Mouse (Mus musculus) ES-Bruce4 (cell line): Measurements from ENCODE around the gene Arl15. TPM values are rescaled to one million over a fixed set of nuclear protein-coding genes. Genes with fewer than 3 reads are reported as not detected.
"Not testable (repeated sequence)": the region's sequence is repeated elsewhere in the genome, so short reads cannot be mapped to it uniquely, and the experiment has no call there.

Experiments used
- H3K27ac ChIP-seq: 2 replicates; pipeline ENCODE4 v1.5.1; 2012; ENCODE audit warnings: low read length, inconsistent platforms; ENCODE audit not compliant: insufficient read depth
- H3K27me3 ChIP-seq: 2 replicates; pipeline ENCODE4 v1.6.1; 2012; ENCODE audit warnings: mild to moderate bottlenecking, low read length, inconsistent platforms; ENCODE audit not compliant: control insufficient read depth, poor library complexity, insufficient read depth, severe bottlenecking
- H3K36me3 ChIP-seq: 2 replicates; pipeline ENCODE4 v1.6.1; 2012; ENCODE audit warnings: inconsistent platforms, mild to moderate bottlenecking, low read length, moderate library complexity; ENCODE audit not compliant: control insufficient read depth, poor library complexity, insufficient read depth, severe bottlenecking
- H3K4me1 ChIP-seq: one replicate; pipeline ENCODE4 v1.8.1; 2011; ENCODE audit warnings: low read length; ENCODE audit not compliant: control insufficient read depth, insufficient read depth
- H3K4me3 ChIP-seq: 2 replicates; pipeline ENCODE4 v1.5.1; 2011; ENCODE audit warnings: low read depth, mild to moderate bottlenecking, low read length
- H3K9ac ChIP-seq: 2 replicates; pipeline ENCODE4 v1.6.1; 2012; ENCODE audit warnings: low read depth, mild to moderate bottlenecking, inconsistent platforms; ENCODE audit not compliant: poor library complexity, severe bottlenecking
- H3K9me3 ChIP-seq: replicated peaks from 2 replicates; pipeline ENCODE4 v1.6.1; 2012; ENCODE audit warnings: mild to moderate bottlenecking, low read length, inconsistent platforms; ENCODE audit not compliant: control insufficient read depth, poor library complexity, insufficient read depth, severe bottlenecking
- CTCF ChIP-seq: IDR thresholded peaks from one replicate; pipeline ENCODE4 v1.8.1; 2011; ENCODE audit warnings: low read depth, low read length
- EP300 ChIP-seq: IDR thresholded peaks from 2 replicates; pipeline ENCODE4 v1.6.1; 2011; ENCODE audit warnings: low read depth, low read length; ENCODE audit not compliant: insufficient read depth
- POLR2A ChIP-seq: IDR thresholded peaks from one replicate; pipeline ENCODE4 v1.8.1; 2011; ENCODE audit warnings: low read length; ENCODE audit not compliant: insufficient read depth
- polyA plus RNA-seq: library from polyadenylated mRNA; stranded (reverse); fragments of >200 nt; gene quantifications from 2 replicates; pipeline ENCODE4 v1.2.4, GENCODE M21; 2011; ENCODE audit warnings: low read depth; ENCODE audit not compliant: missing spikeins, insufficient read depth, insufficient read length

Gene Arl15
- polyA plus RNA-seq, 1 experiment = 53.3 TPM

- TF ChIP-seq POLR2A = no peak
- no peak for TF ChIP-seq CTCF
- TF ChIP-seq EP300 = no peak
- H3K9ac ChIP-seq = no peak overlapping the region
- H3K27me3 ChIP-seq = no peaks in the 10 kb centered on the region
- no peaks in the 10 kb centered on the region for H3K36me3 ChIP-seq
- no peaks in the 10 kb centered on the region for H3K4me1 ChIP-seq
- no peak overlapping the region for H3K4me3 ChIP-seq
- H3K9me3 ChIP-seq = no peaks in the 10 kb centered on the region
- H3K27ac ChIP-seq = no peak overlapping the region
Measured at GRCm38 (mm10) chr13:113774799-113775198, 19.5 kb upstream of the Arl15 start.

DNA sequence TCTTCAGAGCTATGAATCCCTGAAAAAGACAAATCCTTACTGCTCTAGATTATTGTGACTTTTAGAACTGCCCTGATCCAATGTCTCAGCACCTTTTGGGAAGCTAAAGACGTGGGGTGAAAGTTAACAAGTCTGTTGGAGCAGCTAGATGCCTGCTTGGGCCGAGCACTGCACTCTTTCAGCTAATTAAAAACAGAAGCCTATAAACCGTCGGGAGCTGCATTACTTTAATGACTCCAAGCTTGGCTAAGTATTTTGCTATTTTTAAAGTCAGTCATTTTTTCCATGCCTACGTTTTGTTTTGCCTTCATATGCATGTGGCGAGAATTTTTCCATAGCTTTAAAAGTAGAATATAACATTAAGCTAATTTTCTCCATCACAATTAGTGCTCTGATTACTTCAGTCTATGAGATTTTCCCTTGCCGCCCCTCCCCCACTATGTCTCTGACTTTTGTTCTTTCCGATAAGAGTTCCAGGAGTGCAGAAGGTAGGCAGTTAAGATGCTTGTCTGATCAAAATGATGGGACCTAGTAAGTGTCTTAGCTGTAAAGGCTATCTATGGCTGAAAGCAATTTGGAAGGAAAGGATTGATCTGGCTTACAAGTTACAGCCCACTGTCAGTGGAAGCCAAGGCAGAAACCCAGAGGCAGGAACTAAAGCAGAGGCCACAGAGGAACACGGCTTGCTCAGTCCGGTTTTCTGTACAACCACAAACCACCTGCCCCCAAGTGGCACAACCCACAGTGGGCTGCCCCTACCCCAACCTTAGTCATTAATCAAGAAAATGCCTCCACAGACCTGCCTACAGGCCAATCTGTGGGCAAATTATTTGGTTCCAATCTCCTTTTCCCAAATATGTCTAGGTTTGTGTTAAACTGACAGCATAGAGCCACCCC, 18.8 kb upstream of the Arl15 start:
- TF ChIP-seq EP300 = no peak
- no peak for TF ChIP-seq POLR2A
- no peak for TF ChIP-seq CTCF
- H3K27ac ChIP-seq = no peak overlapping the region

DNA sequence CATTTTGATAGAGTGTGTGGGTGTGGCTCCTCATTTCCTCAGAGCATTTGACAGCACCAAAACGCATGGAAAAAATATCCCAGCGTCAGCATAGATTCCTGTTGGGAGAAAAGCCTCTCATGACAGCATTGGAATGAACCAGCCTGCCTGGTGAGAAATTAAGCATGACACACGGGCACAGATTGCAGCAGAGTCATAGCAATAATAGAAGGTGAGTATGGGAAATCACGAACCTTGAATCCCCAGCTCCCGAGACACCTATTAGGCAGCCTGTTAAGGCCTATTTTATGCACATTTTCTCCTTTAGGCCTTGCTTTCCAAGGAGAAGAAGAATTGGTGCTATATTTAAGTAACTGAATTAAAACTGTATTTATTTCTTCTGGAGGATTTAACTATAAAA, 8.5 kb upstream of the Arl15 start:
- Histone ChIP-seq H3K4me3 (no peak overlapping the region), H3K27ac (no peak overlapping the region), H3K36me3 (no peaks in the 10 kb centered on the region), H3K4me1 (peaks cover 3% of the 10 kb centered on the region), H3K27me3 (no peaks in the 10 kb centered on the region), H3K9ac (no peak overlapping the region), H3K9me3 (no peaks in the 10 kb centered on the region)
- TF ChIP-seq POLR2A (no peak), CTCF (no peak), EP300 (no peak)

More for the DNA sequence above, 18.8 kb upstream of the Arl15 start:
- Histone ChIP-seq H3K9ac (no peak overlapping the region), H3K9me3 (no peaks in the 10 kb centered on the region), H3K36me3 (no peaks in the 10 kb centered on the region), H3K4me1 (no peaks in the 10 kb centered on the region), H3K27me3 (no peaks in the 10 kb centered on the region), H3K4me3 (no peak overlapping the region)

- H3K9ac ChIP-seq = no peak overlapping the region
- no peak overlapping the region for H3K4me3 ChIP-seq
- H3K36me3 ChIP-seq = no peaks in the 10 kb centered on the region
- H3K9me3 ChIP-seq = no peaks in the 10 kb centered on the region
- peaks cover 3% of the 10 kb centered on the region for H3K4me1 ChIP-seq
- TF ChIP-seq EP300 (no peak), POLR2A (no peak)
- no peaks in the 10 kb centered on the region for H3K27me3 ChIP-seq
- H3K27ac ChIP-seq = no peak overlapping the region
Measured at GRCm38 (mm10) chr13:113787136-113787535, 7.2 kb upstream of the Arl15 start.

GRCm38 (mm10) chr13:113790016-113790415, 4.3 kb upstream of the Arl15 start:
- not testable (repeated sequence) for H3K4me3 ChIP-seq, H3K9me3 ChIP-seq, H3K36me3 ChIP-seq, H3K9ac ChIP-seq, H3K27ac ChIP-seq, H3K27me3 ChIP-seq, H3K4me1 ChIP-seq

- H3K27me3 ChIP-seq = no peaks in the 10 kb centered on the region
- TF ChIP-seq POLR2A (no peak), EP300 (no peak), CTCF (no peak)
Measured at GRCm38 (mm10) chr13:113793637-113794036, 668 bp upstream of the Arl15 start.

More at GRCm38 (mm10) chr13:113793637-113794036, 668 bp upstream of the Arl15 start:
- H3K4me3 ChIP-seq = peak overlapping the region; percentile 41
- H3K4me1 ChIP-seq = no peaks in the 10 kb centered on the region
- H3K36me3 ChIP-seq = no peaks in the 10 kb centered on the region
- no peaks in the 10 kb centered on the region for H3K9me3 ChIP-seq
- peak overlapping the region; percentile 77 for H3K27ac ChIP-seq
- H3K9ac ChIP-seq = no peak overlapping the region
